Mouse (Mus musculus) adrenal gland, postnatal 4 days (tissue): ENCODE data around the gene Eif3l. TPM values are rescaled to one million over a fixed set of nuclear protein-coding genes. Genes with fewer than 3 reads are reported as not detected.

Experiments
- DNase-seq, 2 experiments: peaks; one replicate each; pipeline ENCODE4 v3.0.0; 2021 to 2022; ENCODE audit warnings: low spot score in 2 of 2, mixed read lengths in 2 of 2
- total RNA-seq, 2 experiments: library from RNA; stranded (reverse); gene quantifications; 2 replicates each; pipeline ENCODE4 v1.2.3; 2021

Eif3l gene
- total RNA-seq, 2 experiments from 2014 or later = 158 to 162 TPM

GRCm38 (mm10) chr15:79048186-79048585, 26.8 kb upstream of the Eif3l start:
- no peak for DNase-seq

DNA sequence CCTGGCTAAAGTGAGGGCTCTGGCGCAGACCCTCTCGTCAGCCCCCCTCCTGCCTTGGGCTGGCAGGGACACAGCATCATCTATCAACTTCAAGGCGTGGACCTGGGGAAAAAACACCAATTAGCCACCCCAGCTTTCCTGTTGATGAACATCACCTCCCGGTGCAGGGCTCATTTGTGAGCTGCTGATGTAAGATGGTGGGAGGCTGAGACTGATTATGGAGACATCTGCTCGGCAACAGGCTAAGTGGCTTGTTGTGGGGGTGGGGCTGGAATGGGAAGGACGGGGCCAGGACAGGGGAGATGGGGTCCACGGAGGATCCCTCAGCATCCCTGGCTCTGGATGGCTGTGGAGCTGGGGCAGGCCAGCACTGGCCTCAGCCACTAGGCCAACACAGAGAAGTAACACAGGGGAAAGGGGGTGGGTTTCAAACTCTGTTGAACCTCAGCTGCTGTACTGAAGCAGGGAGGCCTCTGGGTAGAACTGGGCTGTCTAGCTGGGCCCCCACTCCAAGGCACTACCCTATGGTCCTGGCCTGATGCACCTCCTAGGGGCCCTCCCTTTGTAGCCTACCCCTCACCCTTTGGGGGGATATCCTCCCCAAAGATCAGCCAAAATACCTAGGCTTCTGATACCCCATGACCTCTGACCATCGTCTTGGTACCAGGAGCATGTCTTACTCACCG, 24.7 kb upstream of the Eif3l start:
- DNase-seq = no peak

- DNase-seq = no peak
These were observed 24.0 kb upstream of the Eif3l start for GRCm38 (mm10) chr15:79050964-79051363.

DNA sequence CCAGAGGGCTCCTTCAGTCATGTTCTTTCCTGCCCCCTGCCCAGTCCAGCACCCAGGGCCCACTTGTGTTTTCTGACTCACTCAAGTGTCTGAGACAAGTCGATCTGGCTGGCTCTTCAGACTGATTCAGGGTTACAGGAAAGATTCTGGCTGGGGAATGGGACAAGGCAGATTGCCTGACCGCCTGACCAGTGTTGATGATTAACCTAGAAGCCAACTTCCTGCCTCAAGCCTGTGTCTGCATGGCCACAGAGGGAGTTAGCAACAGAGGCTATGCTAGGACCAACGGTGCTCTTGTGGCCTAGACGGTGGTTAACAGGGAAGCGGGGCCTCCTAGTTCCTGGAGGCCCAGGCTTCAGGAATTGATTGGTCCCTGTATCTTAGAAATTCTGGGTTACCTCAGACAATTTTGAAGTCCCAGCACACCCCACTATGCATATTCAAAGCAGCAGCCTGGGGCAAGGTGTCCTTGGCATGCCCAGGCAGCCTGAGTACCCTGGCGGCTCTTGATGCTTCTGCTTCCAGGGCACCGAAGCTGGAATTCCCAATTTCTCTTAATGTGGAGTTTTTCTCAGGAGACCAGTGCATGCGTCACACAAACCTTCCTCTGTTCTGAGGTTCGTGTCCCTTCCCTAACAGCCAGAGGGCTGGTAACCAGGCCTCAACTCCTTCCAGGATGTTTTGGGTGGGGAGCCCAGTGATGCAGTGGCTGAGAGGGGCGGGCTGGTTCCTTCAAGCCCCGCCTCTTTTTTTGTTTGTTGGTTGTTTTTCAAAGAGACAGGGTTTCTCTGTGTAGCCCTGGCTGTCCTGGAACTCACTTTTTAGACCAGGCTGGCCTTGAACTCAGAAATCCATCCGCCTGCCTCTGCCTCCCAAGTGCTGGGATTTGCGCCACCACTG, 23.3 kb upstream of the Eif3l start:
- no peak for DNase-seq

GRCm38 (mm10) chr15:79052366-79052765, 22.6 kb upstream of the Eif3l start:
- no peak for DNase-seq

DNA sequence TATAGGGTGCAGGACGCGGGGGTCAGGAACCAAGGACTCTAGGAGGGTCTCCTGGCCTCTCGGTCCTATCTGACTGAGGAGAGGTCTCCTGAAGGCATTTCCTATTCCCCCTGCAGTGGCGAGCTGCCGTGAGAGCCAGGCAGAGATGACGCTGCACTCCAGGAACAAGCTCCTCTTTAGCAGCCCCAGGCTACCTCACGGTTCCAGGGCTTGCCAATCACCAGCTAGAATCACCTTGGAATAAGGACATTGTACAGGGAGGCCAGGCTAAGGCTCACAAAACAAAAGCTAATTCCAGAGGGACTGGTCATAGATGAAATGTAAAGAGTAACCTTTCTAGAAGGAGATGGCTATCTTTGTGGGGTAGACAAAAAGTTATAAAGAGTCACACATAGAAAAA, 18.4 kb upstream of the Eif3l start:
- no peak for DNase-seq

GRCm38 (mm10) chr15:79057850-79058249, 17.1 kb upstream of the Eif3l start:
- no peak for DNase-seq

GRCm38 (mm10) chr15:79060887-79061565, 14.0 kb upstream of the Eif3l start:
- DNase-seq = no peak

DNA sequence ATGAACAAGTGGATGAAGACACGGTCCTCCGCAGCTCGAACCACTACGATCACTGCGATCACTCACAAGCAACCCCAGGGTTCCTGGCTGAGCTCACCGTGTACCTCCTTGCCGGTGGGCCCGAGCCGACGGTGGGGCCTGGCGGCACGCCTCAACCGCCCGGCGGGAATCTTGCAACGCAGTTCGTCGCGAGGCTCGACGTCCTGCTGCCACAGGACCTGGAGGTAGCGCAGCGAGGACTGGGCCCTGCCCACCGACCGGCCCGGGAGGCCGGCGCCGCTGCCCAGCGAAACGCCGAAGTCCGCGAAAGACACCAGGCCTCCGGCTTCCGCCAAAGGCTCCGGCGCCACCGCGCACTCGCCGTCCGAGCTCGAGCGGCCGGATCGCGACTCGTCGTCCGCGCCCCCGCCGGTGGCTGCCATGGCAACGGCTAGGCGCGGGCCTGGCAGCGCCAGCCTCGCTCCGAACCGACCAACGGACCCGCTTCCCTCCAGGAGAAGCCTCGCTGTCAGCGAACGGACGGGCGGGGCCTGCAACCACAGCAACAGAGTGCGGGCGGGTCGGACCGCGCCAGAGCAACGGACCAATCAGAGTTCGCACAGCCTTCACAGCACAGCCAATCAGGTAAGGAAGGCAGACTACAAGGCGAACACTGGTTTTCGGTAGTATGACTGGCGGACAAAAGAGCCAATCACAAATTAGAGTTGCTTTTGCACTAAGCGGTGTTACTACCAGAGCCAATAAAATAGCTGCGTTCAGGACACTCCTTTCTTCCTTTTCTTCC, 12.4 kb upstream of the Eif3l start, which contains the start of gene Ankrd54:
Gene Ankrd54 (minus strand): TSS at position 518 of the 784 bp plus-strand sequence.
- DNase-seq = peak; percentile 92 to 93

DNA sequence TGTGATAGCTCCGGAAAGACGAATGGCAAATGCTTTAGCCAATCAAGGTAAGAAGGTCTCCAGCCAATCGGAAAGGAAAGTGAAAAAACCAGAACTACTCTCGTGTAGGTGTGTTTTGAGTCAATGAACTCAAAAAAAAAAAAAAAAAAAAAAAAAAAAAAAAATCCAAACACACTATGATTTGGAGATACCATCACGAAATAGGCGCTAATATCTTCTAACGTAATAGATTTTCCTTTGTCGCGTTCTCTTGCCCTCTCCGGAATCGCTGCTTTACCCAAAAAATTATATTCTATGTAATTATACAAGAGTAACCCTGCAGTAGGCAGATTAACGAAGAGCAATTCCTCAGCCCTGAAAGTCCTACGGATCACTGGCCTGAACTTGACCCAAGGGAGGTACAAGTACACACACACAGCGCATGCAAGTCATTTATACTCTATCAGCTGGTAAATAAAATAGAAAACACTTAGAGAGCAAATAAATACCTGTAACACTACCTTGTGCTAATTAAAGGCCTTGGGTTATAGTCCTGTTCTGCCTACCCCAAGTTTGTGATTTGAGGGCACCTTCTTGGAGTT, 11.7 kb upstream of the Eif3l start:
- DNase-seq = no peak

DNA sequence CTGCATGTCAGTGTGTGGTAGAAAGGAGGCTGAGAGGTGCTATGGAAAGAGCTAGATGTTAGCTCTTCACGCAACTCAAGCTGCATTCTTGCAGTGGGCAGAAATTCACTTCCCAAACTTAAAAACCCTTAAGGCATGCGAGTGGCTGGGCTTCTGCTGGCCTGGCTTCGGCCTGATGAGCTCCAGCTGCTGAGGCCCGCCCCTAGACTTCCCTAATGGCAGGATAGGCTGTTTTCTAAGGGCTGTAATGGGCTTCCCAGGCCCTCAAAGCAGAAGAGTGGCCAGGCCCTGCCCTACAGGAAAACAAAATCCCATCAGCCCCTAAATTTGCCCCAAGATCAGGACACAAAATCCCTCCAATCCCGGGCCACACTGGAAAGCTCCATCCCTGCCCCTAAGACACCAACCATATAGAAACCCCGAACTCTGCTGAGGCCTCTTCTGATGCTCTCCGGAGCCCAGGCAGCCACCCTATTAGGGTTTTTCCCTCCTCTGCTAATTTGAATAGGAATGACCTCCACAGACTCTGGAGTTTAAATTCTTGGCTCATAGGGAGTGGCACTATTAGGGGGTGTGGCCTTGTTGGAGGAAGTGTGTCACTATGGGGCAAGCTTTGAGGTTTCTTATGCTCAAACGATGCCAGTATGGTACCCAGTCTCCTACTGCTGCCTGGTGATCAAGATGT, 9.8 kb upstream of the Eif3l start:
- DNase-seq = no peak

DNA sequence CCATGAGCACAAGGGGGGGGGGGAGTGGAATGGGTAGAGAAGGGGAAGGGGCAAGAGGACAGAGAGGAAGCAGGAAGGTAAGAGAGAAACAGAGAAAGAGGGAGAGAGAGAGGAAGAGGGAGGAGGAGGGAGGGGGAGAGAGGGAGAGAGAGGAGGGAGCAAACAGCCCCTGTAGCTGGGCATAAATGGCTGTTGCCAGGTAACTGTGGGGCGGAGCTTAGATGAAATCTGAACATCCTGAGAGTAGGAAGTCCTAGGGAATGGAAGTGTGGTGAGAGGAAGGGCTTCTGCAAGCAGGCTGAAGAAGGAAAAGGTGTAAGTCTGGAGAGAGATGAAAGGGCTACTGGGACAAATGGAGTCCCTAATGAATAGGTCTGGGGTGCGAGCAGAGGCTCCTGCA, 8.7 kb upstream of the Eif3l start:
- no peak for DNase-seq

DNA sequence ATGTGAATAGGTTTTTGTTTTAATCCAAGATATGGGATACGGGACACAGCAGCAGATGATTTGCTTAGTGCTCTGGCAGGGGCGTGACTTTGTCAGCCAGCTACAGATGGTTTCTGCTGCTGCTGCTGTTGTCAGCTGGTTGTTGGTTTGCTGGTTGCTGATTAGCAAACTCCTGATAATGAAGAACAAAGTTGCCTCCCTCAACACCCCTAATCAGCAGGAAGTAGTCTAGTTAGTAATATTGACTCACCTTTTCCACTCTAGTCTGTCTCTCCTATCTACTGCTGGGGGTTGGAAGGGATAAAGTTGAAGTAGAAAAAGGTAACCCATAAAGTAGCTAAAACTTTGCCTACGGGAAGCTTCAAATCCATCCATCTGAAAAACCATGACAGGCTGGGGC, 7.3 kb upstream of the Eif3l start:
- no peak for DNase-seq

DNA sequence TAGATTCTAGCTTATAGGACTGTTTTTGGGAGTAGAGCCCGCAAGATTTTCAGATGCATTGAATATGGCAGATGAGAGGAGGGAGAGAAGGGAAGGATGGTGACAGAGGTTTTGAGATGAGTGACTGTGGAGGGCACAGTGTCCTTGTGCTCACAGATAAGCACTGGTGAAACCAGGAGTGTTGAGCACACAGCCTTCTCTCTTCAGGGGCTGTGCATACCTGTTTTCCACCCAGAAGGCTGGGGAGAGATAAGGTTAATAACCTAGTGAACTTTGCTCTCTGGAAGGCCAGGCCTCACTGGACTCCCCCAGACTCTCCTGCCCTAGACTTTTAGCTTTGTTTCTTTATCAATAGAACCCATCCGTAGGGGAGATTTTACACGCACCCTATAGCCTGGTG, 6.6 kb upstream of the Eif3l start:
- no peak for DNase-seq

DNA sequence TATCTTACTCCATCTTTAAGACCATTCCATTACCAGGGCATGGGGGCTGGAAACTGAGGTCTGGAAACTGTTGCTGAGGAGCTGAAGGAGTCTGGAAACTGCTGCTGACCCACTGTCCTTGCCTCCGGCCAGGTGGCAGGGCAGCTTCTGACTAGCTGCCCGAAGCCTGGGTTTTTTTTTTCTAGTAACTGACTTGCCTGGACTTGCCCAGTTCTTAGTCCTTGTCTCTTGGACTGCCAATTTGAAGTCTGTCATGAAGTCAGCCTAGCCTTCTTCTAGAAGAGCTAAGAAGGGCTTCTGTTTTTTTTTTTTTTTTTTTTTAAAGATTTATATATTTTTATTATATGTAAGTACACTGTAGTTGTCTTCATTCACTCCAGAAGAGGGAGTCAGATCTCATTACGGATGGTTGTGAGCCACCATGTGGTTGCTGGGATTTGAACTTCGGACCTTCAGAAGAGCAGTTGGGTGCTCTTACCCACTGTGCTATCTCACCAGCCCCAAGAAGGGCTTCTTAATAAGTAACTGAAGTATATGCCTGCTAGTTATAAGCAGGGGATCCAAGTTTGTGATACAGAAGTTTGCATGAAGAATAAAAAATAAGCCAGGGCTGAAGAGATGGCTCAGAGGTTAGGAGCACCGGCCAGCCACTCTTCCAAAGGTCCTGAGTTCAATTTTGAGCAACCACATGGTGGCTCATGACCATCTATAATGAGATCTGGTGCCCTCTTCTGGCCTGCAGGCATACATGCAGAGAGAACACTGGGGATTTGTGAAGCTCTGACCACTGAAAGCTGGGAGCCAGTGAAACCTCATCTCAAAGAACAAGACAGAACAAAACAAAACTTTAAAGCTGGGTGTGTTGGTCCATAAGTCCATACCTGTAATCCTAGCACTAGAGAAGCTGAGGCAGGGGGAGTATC, 3.6 kb upstream of the Eif3l start:
- no peak for DNase-seq

GRCm38 (mm10) chr15:79073752-79074151, 1.2 kb upstream of the Eif3l start:
- no peak for DNase-seq

- no peak for DNase-seq
These were observed 533 bp upstream of the Eif3l start for GRCm38 (mm10) chr15:79074446-79074845.

GRCm38 (mm10) chr15:79075658-79076365, 833 bp downstream of the Eif3l start:
- no peak for DNase-seq
